ENCODE assay signal across 18 mouse cellular contexts in genomic region chr15:83351546-83351945, GRCm38 (mm10). TPM values are rescaled to one million over a fixed set of nuclear protein-coding genes. Genes with fewer than 3 reads are reported as not detected.
DNase-seq lines count a peak whose midpoint lies in the region; ATAC-seq and TF ChIP-seq lines count a peak whose summit lies in the region.
"Had no signal": no experiment of that assay in that cellular context is flagged by ENCODE, and none has a peak within 500 bp of the region (broad histone marks: within the 10 kb centered on the region; RNA-seq: fewer than 3 reads in every experiment).

No protein-coding gene starts in this region.

- peak; percentile 39 for DNase-seq in kidney, adult 9 months
- DNase-seq in kidney, adult 18-20 months, result no peak
- DNase-seq in intestine, embryonic 14.5 days (ENCODE audit: low spot score), result no peak
- DNase-seq in gastrocnemius, adult 2 months, result no peak
- DNase-seq in urinary bladder, postnatal 36 days (ENCODE audit: low spot score in 2 of 2), result no peak
- DNase-seq: adrenal gland, postnatal 10 days; cerebellum, adult 18-20 months; cerebellum, adult 9-11 months; cerebellum, postnatal 36 days; forebrain, postnatal 0 days; gastrocnemius, postnatal 36 days; heart, adult 11 months; heart, postnatal 36 days had no signal

- H3K27ac ChIP-seq in intestine, embryonic 14.5 days (ENCODE audit: low read depth), result peak overlapping the region; percentile 92
- H3K27ac ChIP-seq in intestine, postnatal 0 days (ENCODE audit: low read depth, low read length), result peak overlapping the region; percentile 96; the same call in 1 of the 2 replicates
- H3K27ac ChIP-seq in stomach, embryonic 16.5 days (ENCODE audit: low read length), result peak overlapping the region; percentile 95
- no peak overlapping the region for H3K27ac ChIP-seq in gastrocnemius, adult 2 months
- H3K27ac ChIP-seq: embryonic facial prominence, embryonic 13.5 days; forebrain, embryonic 13.5 days; heart, embryonic 13.5 days had no signal

- intact Hi-C loops in gastrocnemius, adult 2 months (cut with DNase I), result no loop called here

- no peak for ATAC-seq in intestine, embryonic 14.5 days (replicated peaks; ENCODE audit: low FRiP score, low TSS enrichment, low read depth)
- ATAC-seq in intestine, postnatal 0 days, result no peak
- no peak for ATAC-seq in stomach, embryonic 16.5 days (ENCODE audit: insufficient read depth, low FRiP score)
- ATAC-seq: forebrain, embryonic 13.5 days; forebrain, postnatal 0 days had no signal

- WGBS in intestine, embryonic 14.5 days, result 75% methylated on average over 4 of the region's 4 CpGs
- 64% methylated on average over 4 of the region's 4 CpGs for WGBS in intestine, postnatal 0 days
- WGBS in stomach, embryonic 16.5 days, result 70% methylated on average over 4 of the region's 4 CpGs

- no peak overlapping the region for H3K4me3 ChIP-seq in intestine, embryonic 14.5 days (ENCODE audit: low read depth, low read length)
- H3K4me3 ChIP-seq in intestine, postnatal 0 days (ENCODE audit: low read depth, low read length), result no peak overlapping the region
- no peak overlapping the region for H3K4me3 ChIP-seq in stomach, embryonic 16.5 days (replicated peaks; ENCODE audit: low read length)
- no peak overlapping the region for H3K4me3 ChIP-seq in gastrocnemius, adult 2 months
- H3K4me3 ChIP-seq: embryonic facial prominence, embryonic 13.5 days; forebrain, embryonic 13.5 days; heart, embryonic 13.5 days had no signal

- no peaks in the 10 kb centered on the region for H3K27me3 ChIP-seq in intestine, embryonic 14.5 days (replicated peaks; ENCODE audit: control insufficient read depth, insufficient read depth, low read length)
- no peaks in the 10 kb centered on the region for H3K27me3 ChIP-seq in intestine, postnatal 0 days (replicated peaks; ENCODE audit: control insufficient read depth, insufficient read depth, low read length)
- H3K27me3 ChIP-seq in stomach, embryonic 16.5 days (ENCODE audit: control insufficient read depth, insufficient read depth, low read length), result no peaks in the 10 kb centered on the region
- H3K27me3 ChIP-seq: embryonic facial prominence, embryonic 13.5 days; forebrain, embryonic 13.5 days had no signal

- no peak for TF ChIP-seq CTCF in intestine, postnatal 0 days (IDR thresholded peaks at IDR 0.05; ENCODE audit: low read depth)
- no peak for TF ChIP-seq CTCF in gastrocnemius, adult 2 months (IDR thresholded peaks at IDR 0.05)

- H3K9ac ChIP-seq in intestine, embryonic 14.5 days (ENCODE audit: low read length), result no peak overlapping the region
- no peak overlapping the region for H3K9ac ChIP-seq in intestine, postnatal 0 days (ENCODE audit: low read depth, low read length)
- H3K9ac ChIP-seq in stomach, embryonic 16.5 days (ENCODE audit: low read length), result no peak overlapping the region
- H3K9ac ChIP-seq: forebrain, embryonic 13.5 days; forebrain, postnatal 0 days; heart, embryonic 13.5 days had no signal

- no peak overlapping the region for H3K4me2 ChIP-seq in intestine, embryonic 14.5 days (ENCODE audit: low read length)
- H3K4me2 ChIP-seq in intestine, postnatal 0 days (replicated peaks; ENCODE audit: low read depth), result no peak overlapping the region
- no peak overlapping the region for H3K4me2 ChIP-seq in stomach, embryonic 16.5 days (ENCODE audit: low read depth, low read length)
- H3K4me2 ChIP-seq: forebrain, embryonic 13.5 days had no signal

- no peaks in the 10 kb centered on the region for H3K9me3 ChIP-seq in intestine, embryonic 14.5 days (ENCODE audit: control insufficient read depth, low read length)
- no peaks in the 10 kb centered on the region for H3K9me3 ChIP-seq in intestine, postnatal 0 days (ENCODE audit: control insufficient read depth)
- H3K9me3 ChIP-seq in stomach, embryonic 16.5 days (replicated peaks; ENCODE audit: control insufficient read depth, low read length), result no peaks in the 10 kb centered on the region
- H3K9me3 ChIP-seq: embryonic facial prominence, embryonic 13.5 days; forebrain, embryonic 13.5 days; heart, embryonic 13.5 days had no signal

- H3K36me3 ChIP-seq in intestine, embryonic 14.5 days (ENCODE audit: control insufficient read depth, insufficient read depth, low read length), result peaks cover 6% of the 10 kb centered on the region; the same call in 1 of the 2 replicates
- H3K36me3 ChIP-seq in intestine, postnatal 0 days (ENCODE audit: control insufficient read depth, insufficient read depth), result peaks cover 4% of the 10 kb centered on the region; the same call in 1 of the 2 replicates
- H3K36me3 ChIP-seq in stomach, embryonic 16.5 days (ENCODE audit: control insufficient read depth, insufficient read depth, low read length), result no peaks in the 10 kb centered on the region
- H3K36me3 ChIP-seq: embryonic facial prominence, embryonic 13.5 days had no signal

- peaks cover 9% of the 10 kb centered on the region; the same call in 1 of the 2 replicates for H3K4me1 ChIP-seq in intestine, embryonic 14.5 days (replicated peaks; ENCODE audit: control insufficient read depth, insufficient read depth, low read length)
- 0 out of 2 replicates have a peak, but pooled peaks cover 2% of the 10 kb centered on the region for H3K4me1 ChIP-seq in intestine, postnatal 0 days (replicated peaks; ENCODE audit: control insufficient read depth, insufficient read depth, low read length)
- H3K4me1 ChIP-seq in stomach, embryonic 16.5 days (ENCODE audit: control insufficient read depth, insufficient read depth, low read length), result peaks cover 11% of the 10 kb centered on the region; the same call in 1 of the 2 replicates

RNA-seq across cellular contexts. Expression of gene Arfgap3, which starts 1.5 kb away (rescaled TPM):
- polyA plus RNA-seq in intestine, embryonic 14.5 days (2014; fragmentation: Nextera tagmentation; extraction: Ambion mirVana), result 53.5 and 54.6 TPM in 2 replicates
- 119 and 124 TPM in 2 replicates for polyA plus RNA-seq in intestine, postnatal 0 days (2015; fragmentation: Nextera tagmentation; extraction: Ambion mirVana)
- 79.9 and 80.6 TPM in 2 replicates for polyA plus RNA-seq in stomach, embryonic 16.5 days (2015; fragmentation: Nextera tagmentation; extraction: Ambion mirVana)
- 1 to 10 TPM; 6.0 to 6.7 TPM for total RNA-seq in gastrocnemius, adult 2 months (2021)
